Mouse (Mus musculus) adrenal gland, postnatal 36 days (tissue): ENCODE measurements around the gene Taf4. TPM values are rescaled to one million over a fixed set of nuclear protein-coding genes. Genes with fewer than 3 reads are reported as not detected.

Experiments used
- DNase-seq, 2 experiments: peaks; one replicate each; pipeline ENCODE4 v3.0.0; 2021; ENCODE audit warnings: mixed read lengths in 1 of 2
- long read RNA-seq, 2 experiments: library from polyadenylated mRNA; stranded (forward); transcript quantifications; one replicate each; pipeline ENCODE4 v2.0.0; 2021; ENCODE audit warnings: borderline sequencing depth in 2 of 2
- total RNA-seq, 2 experiments: library from RNA; stranded (reverse); gene quantifications; 2 replicates each; pipeline ENCODE4 v1.2.3; 2021

The Taf4 gene
- total RNA-seq = 10 to 100 TPM; 17.8 to 23.7 TPM
- long read RNA-seq, experiment 1, full-length matches to known transcripts = 3 of 11 reads
- long read RNA-seq, experiment 1, partial matches to known transcripts = 1 of 11 reads
- long read RNA-seq, experiment 1, other reads (novel, unspliced or antisense) = 7 of 11 reads
- long read RNA-seq, experiment 2, full-length matches to known transcripts = 1 of 3 reads
- long read RNA-seq, experiment 2, partial matches to known transcripts = 0 of 3 reads
- long read RNA-seq, experiment 2, other reads (novel, unspliced or antisense) = 2 of 3 reads

GRCm38 (mm10) chr2:179976628-179977343 is at the start of gene Taf4:
Taf4 (minus strand) TSS chr2:179976646.
- DNase-seq = peak; percentile 89 to 92

GRCm38 (mm10) chr2:180025861-180026200 is 49.4 kb upstream of the Taf4 start:
- no peak for DNase-seq

- peak; percentile 55 to 70 for DNase-seq
Observed at GRCm38 (mm10) chr2:180025135-180025860, 48.9 kb upstream of the Taf4 start.

GRCm38 (mm10) chr2:180024401-180025098 is 48.1 kb upstream of the Taf4 start, which contains the start of gene Lsm14b:
Lsm14b (plus strand) TSS chr2:180024987.
- DNase-seq = peak; percentile 99

- no peak for DNase-seq
Observed at GRCm38 (mm10) chr2:180022751-180023150, 46.3 kb upstream of the Taf4 start.

GRCm38 (mm10) chr2:180020919-180021318 is 44.5 kb upstream of the Taf4 start:
- DNase-seq = no peak

GRCm38 (mm10) chr2:180020091-180020661 is 43.7 kb upstream of the Taf4 start:
- DNase-seq = no peak

GRCm38 (mm10) chr2:180018573-180018972 is 42.1 kb upstream of the Taf4 start:
- DNase-seq = no peak

- no peak for DNase-seq
Observed at GRCm38 (mm10) chr2:180017632-180018031, 41.2 kb upstream of the Taf4 start.

GRCm38 (mm10) chr2:180013686-180014085 is 37.2 kb upstream of the Taf4 start:
- no peak for DNase-seq

GRCm38 (mm10) chr2:180011370-180011769 is 34.9 kb upstream of the Taf4 start:
- no peak for DNase-seq

- DNase-seq = no peak
Observed at GRCm38 (mm10) chr2:180010686-180011085, 34.2 kb upstream of the Taf4 start.

- DNase-seq = no peak
Observed at GRCm38 (mm10) chr2:180006352-180007017, 30.0 kb upstream of the Taf4 start.

- DNase-seq = no peak
Observed at GRCm38 (mm10) chr2:180005656-180006351, 29.4 kb upstream of the Taf4 start.

- no peak for DNase-seq
Observed at GRCm38 (mm10) chr2:180001635-180002034, 25.2 kb upstream of the Taf4 start.

GRCm38 (mm10) chr2:179998431-179998830 is 22.0 kb upstream of the Taf4 start:
- DNase-seq = no peak

- no peak for DNase-seq
Observed at GRCm38 (mm10) chr2:179993071-179993470, 16.6 kb upstream of the Taf4 start.

GRCm38 (mm10) chr2:179989098-179989497 is 12.7 kb upstream of the Taf4 start:
- no peak for DNase-seq

GRCm38 (mm10) chr2:179986437-179987022 is 10.1 kb upstream of the Taf4 start:
- no peak for DNase-seq

GRCm38 (mm10) chr2:179985695-179986094 is 9.2 kb upstream of the Taf4 start:
- DNase-seq = no peak
